Mouse (Mus musculus): ENCODE results near the gene Mapk1. TPM values are rescaled to one million over a fixed set of nuclear protein-coding genes. Genes with fewer than 3 reads are reported as not detected.

Mapk1 gene
- total and polyA plus RNA-seq, 2 experiments from 2014 or later, result 179 to 210 TPM

GRCm38 (mm10) chr16:17096938-17097337 lies 113.8 kb downstream of the Mapk1 start:
- no peaks in the 10 kb centered on the region for H3K9me3 ChIP-seq (ENCODE audit: low read length)

More at GRCm38 (mm10) chr16:17096938-17097337, 113.8 kb downstream of the Mapk1 start:
- no peak for DNase-seq (ENCODE audit: low spot score)
- Histone ChIP-seq H3K4me1 (ENCODE audit: insufficient read depth, low read length) (no peaks in the 10 kb centered on the region), H3K4me2 (ENCODE audit: low read depth, low read length, poor library complexity, severe bottlenecking) (no peak overlapping the region), H3K36me3 (ENCODE audit: insufficient read depth, low read length) (peaks cover 52% of the 10 kb centered on the region), H3K27ac (ENCODE audit: low read depth, low read length) (no peak overlapping the region), H3K4me3 (ENCODE audit: low read depth, low read length) (no peak overlapping the region), H3K9ac (replicated peaks; ENCODE audit: low read length, poor library complexity, severe bottlenecking) (no peak overlapping the region), H3K27me3 (ENCODE audit: insufficient read depth, low read length) (no peaks in the 10 kb centered on the region)
- WGBS, result 96% methylated on average over 3 of the region's 3 CpGs
- no peak for ATAC-seq (ENCODE audit: low FRiP score)
- no peak for TF ChIP-seq CTCF (IDR thresholded peaks at IDR 0.05)

Other genes starting within 250 kb of the Mapk1 start
- gene Spag6l, start 153.9 kb upstream of the Mapk1 start, total RNA-seq (2014; rRNA removed), result 30.6 and 34.9 TPM in 2 replicates
- gene Spag6l, start 153.9 kb upstream of the Mapk1 start, polyA plus RNA-seq (2015; fragmentation: Nextera tagmentation; extraction: Ambion mirVana), result 22.2 and 23.7 TPM in 2 replicates
- not detected in 2 replicates for gene Igll1, start 119.4 kb upstream of the Mapk1 start, total RNA-seq (2014; rRNA removed)
- gene Igll1, start 119.4 kb upstream of the Mapk1 start, polyA plus RNA-seq (2015; fragmentation: Nextera tagmentation; extraction: Ambion mirVana), result not detected in 2 replicates
- 60.1 and 81.0 TPM in 2 replicates for gene Top3b, start 112.6 kb upstream of the Mapk1 start, total RNA-seq (2014; rRNA removed)
- 60.9 and 62.7 TPM in 2 replicates for gene Top3b, start 112.6 kb upstream of the Mapk1 start, polyA plus RNA-seq (2015; fragmentation: Nextera tagmentation; extraction: Ambion mirVana)
- not detected in 2 replicates for gene Vpreb1, start 112.5 kb upstream of the Mapk1 start, total RNA-seq (2014; rRNA removed)
- 0.52 TPM in 1 of 2 replicates, not detected in the other for gene Vpreb1, start 112.5 kb upstream of the Mapk1 start, polyA plus RNA-seq (2015; fragmentation: Nextera tagmentation; extraction: Ambion mirVana)
- 30.0 and 33.0 TPM in 2 replicates for gene Ppm1f, start 86.9 kb upstream of the Mapk1 start, total RNA-seq (2014; rRNA removed)
- 12.4 and 13.7 TPM in 2 replicates for gene Ppm1f, start 86.9 kb upstream of the Mapk1 start, polyA plus RNA-seq (2015; fragmentation: Nextera tagmentation; extraction: Ambion mirVana)
- 63.5 and 71.0 TPM in 2 replicates for gene Ypel1, start 86.3 kb downstream of the Mapk1 start, total RNA-seq (2014; rRNA removed)
- gene Ypel1, start 86.3 kb downstream of the Mapk1 start, polyA plus RNA-seq (2015; fragmentation: Nextera tagmentation; extraction: Ambion mirVana), result 91.9 and 100 TPM in 2 replicates
- gene Ppil2, start 127.9 kb downstream of the Mapk1 start, total RNA-seq (2014; rRNA removed), result 87.0 and 88.2 TPM in 2 replicates
- 100 and 108 TPM in 2 replicates for gene Ppil2, start 127.9 kb downstream of the Mapk1 start, polyA plus RNA-seq (2015; fragmentation: Nextera tagmentation; extraction: Ambion mirVana)
- gene 2610318N02Rik, start 141.8 kb downstream of the Mapk1 start, total RNA-seq (2014; rRNA removed), result 4.3 and 4.5 TPM in 2 replicates
- 5.3 and 5.9 TPM in 2 replicates for gene 2610318N02Rik, start 141.8 kb downstream of the Mapk1 start, polyA plus RNA-seq (2015; fragmentation: Nextera tagmentation; extraction: Ambion mirVana)
- 8.3 and 18.6 TPM in 2 replicates for gene Sdf2l1, start 149.0 kb downstream of the Mapk1 start, total RNA-seq (2014; rRNA removed)
- 11.5 and 11.8 TPM in 2 replicates for gene Sdf2l1, start 149.0 kb downstream of the Mapk1 start, polyA plus RNA-seq (2015; fragmentation: Nextera tagmentation; extraction: Ambion mirVana)
- 60.2 and 60.3 TPM in 2 replicates for gene Ydjc, start 161.2 kb downstream of the Mapk1 start, total RNA-seq (2014; rRNA removed)
- 48.9 and 51.8 TPM in 2 replicates for gene Ydjc, start 161.2 kb downstream of the Mapk1 start, polyA plus RNA-seq (2015; fragmentation: Nextera tagmentation; extraction: Ambion mirVana)
- gene Ccdc116, start 163.8 kb downstream of the Mapk1 start, total RNA-seq (2014; rRNA removed), result 9.0 and 9.6 TPM in 2 replicates
- gene Ccdc116, start 163.8 kb downstream of the Mapk1 start, polyA plus RNA-seq (2015; fragmentation: Nextera tagmentation; extraction: Ambion mirVana), result 4.3 and 4.4 TPM in 2 replicates
- gene Ube2l3, start 219.3 kb downstream of the Mapk1 start, total RNA-seq (2014; rRNA removed), result 108 and 111 TPM in 2 replicates
- 300 and 310 TPM in 2 replicates for gene Ube2l3, start 219.3 kb downstream of the Mapk1 start, polyA plus RNA-seq (2015; fragmentation: Nextera tagmentation; extraction: Ambion mirVana)
- 4.9 and 6.0 TPM in 2 replicates for gene Rimbp3, start 225.2 kb downstream of the Mapk1 start, total RNA-seq (2014; rRNA removed)
- 1.4 and 1.7 TPM in 2 replicates for gene Rimbp3, start 225.2 kb downstream of the Mapk1 start, polyA plus RNA-seq (2015; fragmentation: Nextera tagmentation; extraction: Ambion mirVana)

All from midbrain, postnatal 0 days (tissue).